Mouse (Mus musculus): ENCODE results near the gene Kcnk3.

The Kcnk3 gene

GRCm38 (mm10) chr5:30613242-30613641 lies 25.3 kb downstream of the Kcnk3 start:
- no peak for DNase-seq (ENCODE audit: low spot score)

GRCm38 (mm10) chr5:30614221-30614620 lies 26.3 kb downstream of the Kcnk3 start:
- no peak for DNase-seq (ENCODE audit: low spot score)

GRCm38 (mm10) chr5:30615416-30615815 lies 27.4 kb downstream of the Kcnk3 start:
- DNase-seq (ENCODE audit: low spot score), result no peak

GRCm38 (mm10) chr5:30615819-30616218 lies 27.8 kb downstream of the Kcnk3 start:
- DNase-seq (ENCODE audit: low spot score), result no peak

- DNase-seq (ENCODE audit: low spot score), result no peak
These were observed 28.7 kb downstream of the Kcnk3 start for GRCm38 (mm10) chr5:30616644-30617043.

- DNase-seq (ENCODE audit: low spot score), result no peak
These were observed 29.4 kb downstream of the Kcnk3 start for GRCm38 (mm10) chr5:30617357-30617756.

GRCm38 (mm10) chr5:30617851-30618250 lies 29.9 kb downstream of the Kcnk3 start:
- no peak for DNase-seq (ENCODE audit: low spot score)

- DNase-seq (ENCODE audit: low spot score), result no peak
These were observed 30.5 kb downstream of the Kcnk3 start for GRCm38 (mm10) chr5:30618376-30619003.

- no peak for DNase-seq (ENCODE audit: low spot score)
These were observed 31.2 kb downstream of the Kcnk3 start for GRCm38 (mm10) chr5:30619211-30619610.

- no peak for DNase-seq (ENCODE audit: low spot score)
These were observed 32.6 kb downstream of the Kcnk3 start for GRCm38 (mm10) chr5:30620567-30620966.

GRCm38 (mm10) chr5:30621211-30621790 lies 33.3 kb downstream of the Kcnk3 start:
- no peak for DNase-seq (ENCODE audit: low spot score)

- no peak for DNase-seq (ENCODE audit: low spot score)
These were observed 33.8 kb downstream of the Kcnk3 start for GRCm38 (mm10) chr5:30621844-30622176.

- DNase-seq (ENCODE audit: low spot score), result no peak
These were observed 34.3 kb downstream of the Kcnk3 start for GRCm38 (mm10) chr5:30622177-30622840.

GRCm38 (mm10) chr5:30622841-30623185 lies 34.8 kb downstream of the Kcnk3 start:
- DNase-seq (ENCODE audit: low spot score), result no peak

GRCm38 (mm10) chr5:30623380-30623779 lies 35.4 kb downstream of the Kcnk3 start:
- no peak for DNase-seq (ENCODE audit: low spot score)

- DNase-seq (ENCODE audit: low spot score), result no peak
These were observed 36.3 kb downstream of the Kcnk3 start for GRCm38 (mm10) chr5:30624311-30624710.

- DNase-seq (ENCODE audit: low spot score), result no peak
These were observed 36.9 kb downstream of the Kcnk3 start for GRCm38 (mm10) chr5:30624908-30625307.

- no peak for DNase-seq (ENCODE audit: low spot score)
These were observed 37.4 kb downstream of the Kcnk3 start for GRCm38 (mm10) chr5:30625379-30625778.

- no peak for DNase-seq (ENCODE audit: low spot score)
These were observed 38.5 kb downstream of the Kcnk3 start for GRCm38 (mm10) chr5:30626331-30627105.

- no peak for DNase-seq (ENCODE audit: low spot score)
These were observed 40.5 kb downstream of the Kcnk3 start for GRCm38 (mm10) chr5:30628511-30628910.

- no peak for DNase-seq (ENCODE audit: low spot score)
These were observed 42.4 kb downstream of the Kcnk3 start for GRCm38 (mm10) chr5:30630401-30630800.

- DNase-seq (ENCODE audit: low spot score), result no peak
These were observed 44.2 kb downstream of the Kcnk3 start for GRCm38 (mm10) chr5:30632134-30632533.

- no peak for DNase-seq (ENCODE audit: low spot score)
These were observed 49.0 kb downstream of the Kcnk3 start for GRCm38 (mm10) chr5:30636994-30637393.
